Mouse (Mus musculus): ENCODE data around the gene Ciapin1. TPM values are rescaled to one million over a fixed set of nuclear protein-coding genes. Genes with fewer than 3 reads are reported as not detected.
A peak's percentile ranks its signal among the peaks of the same experiment; 100 is the strongest.
"Not testable (repeated sequence)": the region's sequence is repeated elsewhere in the genome, so short reads cannot be mapped to it uniquely, and the experiment has no call there.

The Ciapin1 gene
- polyA plus RNA-seq, 1 experiment from 2014 or later, result 202 TPM

DNA sequence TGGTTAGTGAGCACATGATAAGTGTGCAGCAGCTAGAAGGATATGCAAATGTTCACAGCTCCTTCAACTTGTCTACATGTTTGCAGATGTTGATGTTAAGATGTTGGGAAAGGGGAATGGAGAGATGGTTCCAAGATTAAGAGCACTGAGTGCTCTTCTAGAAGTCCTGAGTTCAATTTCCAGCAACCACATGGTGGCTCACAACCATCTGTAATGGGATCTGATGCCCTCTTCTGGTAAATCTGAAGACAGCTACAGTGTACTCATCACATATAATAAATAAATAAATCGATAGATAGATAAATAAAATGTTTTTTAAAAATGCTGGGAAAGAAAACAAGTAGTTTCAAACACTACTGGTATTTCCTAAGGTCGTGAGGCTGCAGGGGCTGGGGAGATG lies 3.0 kb upstream of the Ciapin1 start:
- H3K4me3 ChIP-seq, result no peak overlapping the region
- no peak for ATAC-seq (ENCODE audit: low FRiP score)
- peaks cover 20% of the 10 kb centered on the region for H3K4me1 ChIP-seq (replicated peaks)
- H3K36me3 ChIP-seq, result peaks cover 30% of the 10 kb centered on the region
- no peaks in the 10 kb centered on the region for H3K27me3 ChIP-seq
- 68% methylated on average over 2 of the region's 2 CpGs for WGBS
- no peak overlapping the region for H3K9ac ChIP-seq
- no peak overlapping the region for H3K27ac ChIP-seq
- H3K4me2 ChIP-seq, result no peak overlapping the region
- H3K9me3 ChIP-seq, result no peaks in the 10 kb centered on the region

DNA sequence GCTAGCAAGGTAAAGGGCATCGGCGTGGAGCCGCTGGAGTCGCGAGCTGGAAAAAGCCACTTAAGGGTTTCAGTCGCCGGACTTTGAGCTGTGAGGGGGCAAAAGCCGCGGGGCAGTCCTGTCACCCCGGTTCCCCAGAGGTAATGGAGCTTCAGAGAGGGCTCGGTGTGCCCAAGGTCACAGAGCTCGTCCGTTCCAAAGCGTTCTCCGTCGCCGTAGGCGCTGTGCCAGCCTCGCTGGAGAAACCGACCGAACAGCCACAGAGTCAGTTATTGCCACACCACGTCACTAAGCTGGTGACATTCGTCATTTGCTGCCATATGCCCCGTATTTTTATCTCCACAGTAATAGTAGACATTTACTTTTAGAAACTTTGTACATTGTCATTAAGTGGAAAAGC lies 442 bp upstream of the Ciapin1 start:
- WGBS, result under 1% methylated on average over 24 of the region's 24 CpGs
- peaks cover 25% of the 10 kb centered on the region for H3K4me1 ChIP-seq (replicated peaks)
- peak overlapping the region; percentile 93 for H3K9ac ChIP-seq
- peak; percentile 77 for ATAC-seq (ENCODE audit: low FRiP score)
- no peaks in the 10 kb centered on the region for H3K27me3 ChIP-seq
- H3K4me3 ChIP-seq, result peak overlapping the region; percentile 88
- H3K4me2 ChIP-seq, result peak overlapping the region; percentile 91
- peaks cover 6% of the 10 kb centered on the region; the same call in 1 of the 2 replicates for H3K36me3 ChIP-seq
- H3K27ac ChIP-seq, result peak overlapping the region; percentile 95
- H3K9me3 ChIP-seq, result no peaks in the 10 kb centered on the region

GRCm38 (mm10) chr8:94836456-94837240 lies 1.5 kb downstream of the Ciapin1 start:
- Histone ChIP-seq H3K36me3 (peaks cover 8% of the 10 kb centered on the region), H3K4me2 (peak overlapping the region; percentile 91), H3K27ac (no peak overlapping the region), H3K9me3 (no peaks in the 10 kb centered on the region), H3K4me3 (peak overlapping the region; percentile 88), H3K4me1 (replicated peaks) (peaks cover 31% of the 10 kb centered on the region), H3K27me3 (no peaks in the 10 kb centered on the region), H3K9ac (peak overlapping the region; percentile 93)
- 78% methylated on average over 11 of the region's 11 CpGs for WGBS
- no peak for ATAC-seq (ENCODE audit: low FRiP score)

- Histone ChIP-seq H3K4me1 (replicated peaks) (peaks cover 31% of the 10 kb centered on the region), H3K36me3 (peaks cover 15% of the 10 kb centered on the region)
- not testable (repeated sequence) for ATAC-seq (ENCODE audit: low FRiP score); H3K4me2 ChIP-seq; H3K4me3 ChIP-seq; H3K27me3 ChIP-seq; H3K9me3 ChIP-seq; H3K9ac ChIP-seq; H3K27ac ChIP-seq
- WGBS, result 95% methylated on average over 13 of the region's 13 CpGs
These were observed 2.4 kb downstream of the Ciapin1 start for GRCm38 (mm10) chr8:94835751-94836150.

DNA sequence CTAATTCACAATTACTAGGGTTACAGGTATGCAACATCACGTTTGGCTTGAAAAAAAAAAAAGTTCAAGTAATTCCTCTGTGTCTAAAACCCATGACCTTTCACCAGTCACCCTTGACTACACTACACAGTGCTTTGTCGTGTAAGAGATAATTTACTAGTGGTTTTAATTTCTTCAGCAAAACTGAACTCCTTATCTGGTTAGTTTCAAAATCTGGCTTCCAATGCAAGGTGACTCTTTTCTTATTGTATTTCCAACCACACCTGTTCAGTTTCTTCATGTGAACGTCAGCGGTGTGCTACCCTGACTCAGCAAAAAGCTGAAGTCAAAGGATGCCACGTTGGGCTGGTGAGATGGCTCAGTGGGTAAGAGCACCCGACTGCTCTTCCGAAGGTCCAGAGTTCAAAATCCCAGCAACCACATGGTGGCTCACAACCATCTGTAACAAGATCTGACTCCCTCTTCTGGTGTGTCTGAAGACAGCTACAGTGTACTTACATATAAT lies 4.2 kb downstream of the Ciapin1 start:
- ATAC-seq (ENCODE audit: low FRiP score); H3K4me2 ChIP-seq; H3K27ac ChIP-seq; H3K27me3 ChIP-seq; H3K9me3 ChIP-seq; H3K9ac ChIP-seq; H3K4me3 ChIP-seq: not testable (repeated sequence)
- Histone ChIP-seq H3K4me1 (replicated peaks) (peaks cover 27% of the 10 kb centered on the region), H3K36me3 (peaks cover 33% of the 10 kb centered on the region)
- WGBS, result 83% methylated on average over 7 of the region's 7 CpGs

DNA sequence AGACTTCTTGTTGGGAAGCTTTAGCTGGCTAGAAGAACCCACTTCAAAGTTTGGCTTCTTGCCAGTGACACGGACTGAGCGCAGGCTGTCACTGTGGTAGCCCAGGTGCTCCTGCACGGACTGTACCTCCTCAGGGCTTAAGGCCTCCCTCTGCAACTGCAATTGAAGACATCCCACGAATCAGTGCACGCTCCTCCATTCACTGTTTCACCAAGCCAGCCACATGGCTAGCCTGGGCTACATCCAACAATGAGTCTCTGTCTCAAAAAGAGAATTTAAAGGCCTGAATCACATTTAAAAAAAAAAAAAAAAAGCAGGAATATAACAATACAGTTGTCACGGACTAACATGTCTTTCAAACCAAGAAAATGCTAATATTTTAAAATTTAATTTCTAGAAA lies 9.9 kb downstream of the Ciapin1 start:
- H3K9me3 ChIP-seq, result no peaks in the 10 kb centered on the region
- H3K36me3 ChIP-seq, result peaks cover 82% of the 10 kb centered on the region
- no peak for ATAC-seq (ENCODE audit: low FRiP score)
- no peaks in the 10 kb centered on the region for H3K27me3 ChIP-seq
- WGBS, result 93% methylated on average over 6 of the region's 6 CpGs
- peaks cover 6% of the 10 kb centered on the region; the same call in 1 of the 2 replicates for H3K4me1 ChIP-seq (replicated peaks)
- H3K4me2 ChIP-seq, result no peak overlapping the region
- H3K27ac ChIP-seq, result no peak overlapping the region
- no peak overlapping the region for H3K9ac ChIP-seq
- H3K4me3 ChIP-seq, result no peak overlapping the region

- H3K36me3 ChIP-seq, result peaks cover 90% of the 10 kb centered on the region
- no peaks in the 10 kb centered on the region for H3K27me3 ChIP-seq
- no peak overlapping the region for H3K9ac ChIP-seq
- WGBS, result 94% methylated on average over 5 of the region's 5 CpGs
- H3K27ac ChIP-seq, result no peak overlapping the region
- H3K9me3 ChIP-seq, result no peaks in the 10 kb centered on the region
- no peak for ATAC-seq (ENCODE audit: low FRiP score)
- no peak overlapping the region for H3K4me3 ChIP-seq
- H3K4me2 ChIP-seq, result no peak overlapping the region
- no peaks in the 10 kb centered on the region for H3K4me1 ChIP-seq (replicated peaks)
These were observed 11.9 kb downstream of the Ciapin1 start for GRCm38 (mm10) chr8:94826210-94826609.

- H3K9me3 ChIP-seq, result no peaks in the 10 kb centered on the region
- no peaks in the 10 kb centered on the region for H3K4me1 ChIP-seq (replicated peaks)
- no peaks in the 10 kb centered on the region for H3K27me3 ChIP-seq
- H3K27ac ChIP-seq, result no peak overlapping the region
- no peak overlapping the region for H3K9ac ChIP-seq
- H3K36me3 ChIP-seq, result peaks cover 91% of the 10 kb centered on the region
- 89% methylated on average over 6 of the region's 6 CpGs for WGBS
- no peak overlapping the region for H3K4me3 ChIP-seq
- no peak for ATAC-seq (ENCODE audit: low FRiP score)
- no peak overlapping the region for H3K4me2 ChIP-seq
These were observed 13.0 kb downstream of the Ciapin1 start for GRCm38 (mm10) chr8:94825170-94825569.

GRCm38 (mm10) chr8:94822637-94823560 lies 15.3 kb downstream of the Ciapin1 start:
- H3K4me1 ChIP-seq (replicated peaks), result no peaks in the 10 kb centered on the region
- ATAC-seq (ENCODE audit: low FRiP score), result peak; percentile 46
- no peaks in the 10 kb centered on the region for H3K27me3 ChIP-seq
- no peaks in the 10 kb centered on the region for H3K9me3 ChIP-seq
- H3K4me2 ChIP-seq, result no peak overlapping the region
- WGBS, result 85% methylated on average over 23 of the region's 23 CpGs
- H3K9ac ChIP-seq, result no peak overlapping the region
- no peak overlapping the region for H3K27ac ChIP-seq
- H3K36me3 ChIP-seq, result peaks cover 72% of the 10 kb centered on the region
- H3K4me3 ChIP-seq, result no peak overlapping the region

DNA sequence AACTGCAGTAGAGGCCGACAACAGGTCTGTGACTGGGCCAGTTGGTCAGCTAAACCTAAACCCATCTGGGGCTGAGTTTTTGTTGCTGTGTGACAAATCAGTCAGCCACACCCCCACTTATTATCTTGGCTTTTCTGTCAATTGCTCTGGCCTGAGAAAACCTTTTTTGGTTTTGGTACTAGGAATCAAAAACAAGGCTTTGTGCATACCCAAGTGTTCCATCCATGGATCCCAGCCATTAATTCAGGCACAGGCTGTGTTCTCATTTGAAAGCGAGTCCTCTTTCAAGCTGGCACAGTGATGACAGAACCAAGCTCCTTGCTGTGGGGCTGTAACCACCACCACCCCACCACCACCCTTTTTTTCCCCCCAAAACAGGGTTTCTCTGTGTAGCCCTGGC lies 16.8 kb downstream of the Ciapin1 start:
- H3K4me1 ChIP-seq (replicated peaks), result no peaks in the 10 kb centered on the region
- no peak overlapping the region for H3K4me3 ChIP-seq
- WGBS, result 89% methylated on average over 2 of the region's 2 CpGs
- H3K4me2 ChIP-seq, result no peak overlapping the region
- H3K27ac ChIP-seq, result no peak overlapping the region
- H3K36me3 ChIP-seq, result peaks cover 60% of the 10 kb centered on the region
- H3K27me3 ChIP-seq, result no peaks in the 10 kb centered on the region
- H3K9me3 ChIP-seq, result no peaks in the 10 kb centered on the region
- H3K9ac ChIP-seq, result no peak overlapping the region
- ATAC-seq (ENCODE audit: low FRiP score), result no peak

- 91% methylated on average over 7 of the region's 7 CpGs for WGBS
- Histone ChIP-seq H3K4me1 (replicated peaks) (no peaks in the 10 kb centered on the region), H3K36me3 (peaks cover 53% of the 10 kb centered on the region), H3K4me3 (no peak overlapping the region), H3K27me3 (no peaks in the 10 kb centered on the region), H3K27ac (no peak overlapping the region), H3K9ac (no peak overlapping the region), H3K9me3 (no peaks in the 10 kb centered on the region), H3K4me2 (no peak overlapping the region)
- no peak for ATAC-seq (ENCODE audit: low FRiP score)
These were observed 17.6 kb downstream of the Ciapin1 start for GRCm38 (mm10) chr8:94820553-94820952.

- Histone ChIP-seq H3K4me2 (no peak overlapping the region), H3K27ac (no peak overlapping the region), H3K27me3 (no peaks in the 10 kb centered on the region), H3K9ac (no peak overlapping the region), H3K36me3 (peaks cover 46% of the 10 kb centered on the region), H3K4me1 (replicated peaks) (no peaks in the 10 kb centered on the region), H3K4me3 (no peak overlapping the region), H3K9me3 (no peaks in the 10 kb centered on the region)
- WGBS, result 85% methylated on average over 6 of the region's 6 CpGs
- no peak for ATAC-seq (ENCODE audit: low FRiP score)
These were observed 18.4 kb downstream of the Ciapin1 start for GRCm38 (mm10) chr8:94819671-94820179.

Data from hindbrain, embryonic 13.5 days (tissue).